Mouse (Mus musculus) urinary bladder, adult 2 months (tissue): ENCODE data around the gene Crip1. TPM values are rescaled to one million over a fixed set of nuclear protein-coding genes. Genes with fewer than 3 reads are reported as not detected.
"Not testable (repeated sequence)": the region's sequence is repeated elsewhere in the genome, so short reads cannot be mapped to it uniquely, and the experiment has no call there.

Source experiments
- DNase-seq: peaks from one replicate; pipeline ENCODE4 v3.0.0; 2022; ENCODE audit warnings: low spot score
- polyA plus RNA-seq: library from polyadenylated mRNA; depleted of rRNA; stranded (reverse); fragments of >200 nt; gene quantifications from 2 replicates; pipeline ENCODE4 v1.2.3, GENCODE M21; 2012; rRNA removed

Gene Crip1
- polyA plus RNA-seq, 1 experiment: 1,244 TPM

DNA sequence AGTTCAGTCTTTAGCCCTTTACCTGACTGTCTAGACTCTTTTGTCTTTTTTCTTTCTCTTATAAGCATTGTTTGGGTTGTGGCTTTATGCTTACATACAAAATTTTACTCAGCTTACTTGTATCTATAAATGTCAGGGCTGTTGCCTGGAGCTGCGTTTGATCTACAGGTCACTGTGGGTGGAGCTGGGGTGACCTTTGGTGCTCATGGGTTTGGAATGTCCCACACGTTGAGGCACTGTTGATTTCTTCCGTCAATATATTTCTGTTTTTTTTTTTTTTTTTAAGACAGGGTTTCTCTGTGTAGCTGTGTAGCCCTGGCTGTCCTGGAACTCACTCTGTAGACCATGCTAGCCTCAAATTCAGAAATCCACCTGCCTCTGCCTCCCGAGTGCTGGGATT lies 34.9 kb downstream of the Crip1 start:
- DNase-seq: no peak

DNA sequence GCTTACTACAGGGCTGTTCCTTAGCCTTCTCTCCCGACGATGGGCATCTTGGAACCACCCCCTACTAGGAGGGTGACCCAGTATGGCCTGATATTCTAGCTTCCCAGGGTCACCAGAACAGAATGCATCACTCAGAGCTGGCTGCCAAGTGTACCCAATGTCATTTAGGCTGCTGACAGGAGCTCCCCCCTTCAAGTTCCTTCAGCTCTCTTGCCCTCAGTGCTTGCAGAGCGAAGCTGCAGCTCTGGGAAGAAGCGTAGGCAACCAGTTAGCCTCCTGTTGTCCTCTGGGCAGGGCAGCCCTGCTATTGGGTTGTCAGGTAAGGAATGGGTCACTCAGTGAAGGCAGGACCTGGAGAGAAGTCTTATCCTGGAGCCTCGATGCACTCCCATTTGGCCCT lies 38.8 kb downstream of the Crip1 start:
- DNase-seq: no peak

DNA sequence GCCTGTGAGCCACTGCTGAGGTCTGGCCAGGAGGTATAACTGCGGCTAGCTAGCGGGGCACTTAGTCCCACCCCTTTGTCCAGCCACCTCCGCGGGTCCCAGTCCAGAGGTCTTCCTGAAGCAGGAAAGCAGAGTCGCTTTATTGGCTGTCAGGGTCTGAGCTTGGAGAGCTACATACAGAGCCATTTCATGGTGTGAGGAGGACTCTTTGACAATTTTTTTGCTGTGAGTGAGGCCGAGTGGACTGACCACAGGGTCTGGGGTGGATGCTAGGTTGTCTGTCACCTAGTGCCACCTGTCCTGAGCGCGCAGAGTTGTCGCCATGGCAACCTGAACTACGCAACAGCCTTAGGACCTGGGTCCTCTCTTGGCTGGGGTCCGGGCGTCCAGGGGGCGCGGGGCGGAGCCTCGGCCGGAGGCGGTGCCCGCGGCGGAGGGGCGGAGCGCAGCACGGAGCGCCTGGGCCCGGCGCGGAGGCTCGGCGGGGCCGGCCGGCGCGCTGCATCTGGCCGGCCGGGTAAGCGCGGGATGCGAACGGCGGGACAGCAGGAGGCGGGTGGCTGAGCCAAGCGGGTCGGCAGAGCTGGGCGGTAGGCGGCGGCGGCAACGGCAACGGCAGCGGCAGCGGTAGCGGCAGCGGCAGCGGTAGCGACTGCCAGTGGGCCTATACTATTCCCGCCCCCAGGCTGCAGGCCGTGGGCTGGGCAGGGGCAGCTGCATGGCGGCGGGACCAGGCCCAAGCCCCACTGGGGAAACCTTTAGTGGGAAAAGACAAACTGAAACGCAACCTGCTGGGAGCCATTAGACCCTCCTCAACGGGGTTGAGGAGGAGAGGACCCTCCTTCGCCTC lies 39.6 kb downstream of the Crip1 start, which contains the start of gene Tmem121:
Gene Tmem121 (plus strand): TSS at position 489 of the 850 bp plus-strand sequence.
- DNase-seq: no peak

DNA sequence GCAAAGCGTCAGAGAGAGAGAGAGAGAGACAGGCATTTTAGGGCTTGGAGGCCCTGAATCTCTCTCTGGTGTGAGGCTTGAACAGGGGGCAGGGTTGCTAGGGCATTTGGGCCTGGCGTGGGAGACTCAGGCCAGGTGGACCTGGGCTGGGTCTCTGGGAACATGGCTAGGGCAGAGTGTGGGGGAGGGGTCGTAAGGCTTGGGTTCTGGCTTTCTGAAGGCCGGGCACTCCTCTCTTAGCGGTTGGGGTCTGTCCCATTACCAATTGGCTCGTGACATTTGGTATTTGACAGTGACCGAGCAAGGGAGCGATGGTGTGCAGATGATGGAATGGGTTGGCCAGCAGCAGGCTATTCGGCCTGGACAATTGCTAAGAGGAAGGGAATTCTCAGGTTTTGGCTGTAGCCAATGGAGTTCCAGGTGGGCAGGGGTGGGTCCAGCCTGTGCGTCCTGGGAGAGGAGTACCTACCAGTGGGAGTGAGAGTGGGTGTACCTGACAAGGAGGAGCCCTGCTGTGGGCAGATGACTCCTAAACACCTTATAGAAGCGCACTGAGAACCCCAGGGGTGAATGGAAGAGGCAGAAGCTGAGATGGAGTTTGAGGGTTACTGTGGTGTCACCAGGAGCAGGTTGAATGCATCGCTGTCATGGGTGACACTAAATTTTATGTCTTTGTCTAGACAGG lies 40.4 kb downstream of the Crip1 start:
- DNase-seq: no peak

DNA sequence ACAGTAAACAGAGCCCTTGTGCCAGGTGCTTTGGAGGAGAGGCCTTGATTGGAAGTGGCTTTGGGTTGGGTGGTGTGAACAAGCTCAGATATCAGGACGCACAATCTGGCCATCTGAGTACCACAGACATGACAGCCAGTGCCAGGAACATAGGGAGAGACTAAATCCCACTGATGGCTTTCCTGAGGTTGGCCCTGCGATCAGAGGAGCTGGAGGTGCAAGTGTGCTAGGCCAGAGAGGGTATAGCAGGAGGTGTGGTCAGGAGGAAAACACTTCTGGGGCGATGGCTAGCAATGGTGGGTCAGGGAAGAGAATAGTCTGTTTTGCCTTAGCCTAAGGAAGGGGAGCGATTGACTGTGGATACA lies 40.9 kb downstream of the Crip1 start:
- DNase-seq: no peak

DNA sequence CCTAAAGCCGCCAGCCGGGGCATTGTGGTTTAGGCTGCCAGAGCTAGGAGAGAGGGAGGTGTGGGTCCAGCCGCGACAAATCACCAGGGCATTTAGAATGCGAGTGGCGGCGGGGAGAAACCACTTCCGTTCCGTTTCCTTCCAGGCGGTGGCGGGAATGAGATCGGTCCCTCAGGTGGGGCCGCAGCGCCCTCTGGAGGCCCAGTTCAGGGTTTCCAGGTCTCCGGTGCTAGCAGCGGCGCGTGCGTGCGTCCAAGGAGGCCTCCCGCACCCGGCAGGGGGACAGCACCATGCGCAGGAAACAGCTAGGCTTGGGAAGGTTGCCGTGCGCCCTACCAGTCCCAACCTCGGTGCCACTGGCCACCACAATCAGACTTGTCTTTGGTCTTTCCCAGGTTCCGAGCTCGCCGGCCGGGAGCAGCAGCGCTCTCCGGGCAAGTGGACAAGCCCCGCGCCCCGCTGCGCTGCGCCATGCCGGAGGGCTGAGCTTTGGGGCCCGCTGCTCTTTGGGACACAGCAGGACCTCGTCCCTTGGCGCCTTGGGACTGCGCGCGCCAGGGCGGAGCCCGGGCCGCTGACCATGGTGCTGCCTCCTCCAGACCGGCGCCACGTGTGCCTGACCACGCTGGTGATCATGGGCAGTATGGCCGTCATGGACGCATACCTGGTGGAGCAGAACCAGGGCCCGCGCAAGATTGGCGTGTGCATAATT lies 41.6 kb downstream of the Crip1 start:
- peak; percentile 52 for DNase-seq

DNA sequence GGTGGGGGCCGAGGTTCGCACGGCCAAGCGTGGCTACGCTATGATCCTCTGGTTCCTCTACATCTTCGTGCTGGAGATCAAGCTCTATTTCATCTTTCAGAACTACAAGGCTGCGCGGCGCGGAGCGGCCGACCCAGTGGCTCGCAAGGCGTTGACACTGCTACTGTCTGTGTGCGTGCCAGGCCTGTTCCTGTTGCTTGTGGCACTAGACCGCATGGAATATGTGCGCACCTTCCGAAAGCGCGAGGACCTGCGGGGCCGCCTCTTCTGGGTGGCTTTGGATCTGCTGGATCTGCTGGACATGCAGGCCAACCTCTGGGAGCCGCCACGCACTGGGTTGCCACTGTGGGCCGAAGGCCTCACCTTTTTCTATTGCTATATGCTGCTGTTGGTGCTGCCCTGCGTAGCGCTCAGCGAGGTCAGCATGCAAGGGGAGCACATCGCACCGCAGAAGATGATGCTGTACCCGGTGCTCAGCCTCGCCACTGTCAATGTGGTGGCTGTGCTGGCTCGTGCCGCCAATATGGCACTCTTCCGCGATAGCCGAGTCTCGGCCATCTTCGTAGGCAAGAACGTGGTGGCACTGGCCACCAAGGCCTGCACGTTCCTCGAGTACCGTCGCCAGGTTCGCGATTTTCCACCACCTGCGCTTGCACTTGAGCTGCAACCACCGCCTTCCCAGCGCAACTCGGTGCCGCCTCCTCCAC lies 42.4 kb downstream of the Crip1 start:
- DNase-seq: no peak

DNA sequence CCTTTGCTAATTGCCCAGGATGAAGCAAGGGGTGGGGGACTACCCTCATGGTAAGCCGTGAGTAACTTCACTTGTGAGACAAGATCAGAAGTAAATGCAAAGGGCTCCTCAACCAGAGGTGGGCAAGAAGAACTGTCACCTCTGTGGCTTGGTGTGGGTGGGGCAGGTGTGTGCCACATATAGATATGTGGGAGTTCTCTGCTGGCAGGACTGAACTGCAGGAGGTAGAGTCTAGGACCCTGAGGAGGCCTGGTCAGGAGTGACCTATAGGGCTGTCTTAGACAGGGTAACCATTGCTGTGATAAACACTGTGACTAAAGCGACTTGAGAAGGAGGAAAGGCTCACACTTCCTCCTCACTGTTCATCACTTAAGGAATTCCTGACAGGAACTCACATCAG lies 47.3 kb downstream of the Crip1 start:
- DNase-seq: no peak

DNA sequence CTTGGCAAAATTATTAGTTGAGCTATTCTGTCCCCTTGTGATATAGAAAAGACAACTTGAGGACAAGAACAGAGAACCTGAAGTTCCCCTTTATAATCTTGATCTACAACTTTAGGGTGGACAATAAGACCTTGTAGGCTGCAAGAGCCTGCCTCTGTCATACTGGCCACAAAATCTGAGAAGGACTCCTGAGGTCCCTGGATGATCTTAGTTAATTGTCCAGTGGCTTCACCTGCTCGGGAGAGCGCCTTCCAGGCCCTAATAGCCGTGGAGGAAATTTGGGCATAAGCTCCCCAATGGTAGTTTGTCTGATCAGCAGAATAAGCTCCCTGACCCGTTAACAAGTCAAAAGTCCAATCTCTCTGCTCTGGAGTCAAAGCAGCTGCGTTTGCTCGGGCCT lies 53.0 kb downstream of the Crip1 start:
- not testable (repeated sequence) for DNase-seq

DNA sequence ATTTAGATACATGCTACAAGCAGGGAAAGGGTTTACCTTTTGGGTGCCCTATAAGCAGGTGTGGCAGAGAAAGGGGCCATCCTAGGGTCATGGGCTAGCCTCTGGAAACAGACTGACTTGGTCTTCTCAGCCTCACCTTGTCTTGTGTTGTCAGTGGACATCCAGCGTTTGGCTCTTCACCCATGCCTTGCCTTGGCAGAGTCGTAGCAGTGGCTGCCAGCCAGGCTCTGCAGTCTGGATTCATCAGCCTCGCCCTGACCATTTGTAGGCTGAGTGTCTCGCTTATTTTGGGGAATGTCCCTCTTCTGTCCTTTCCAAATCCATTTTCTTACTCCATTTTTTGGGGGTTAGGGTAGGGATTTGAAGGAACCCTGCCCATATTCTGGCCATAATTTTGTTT lies 55.2 kb downstream of the Crip1 start:
- no peak for DNase-seq

DNA sequence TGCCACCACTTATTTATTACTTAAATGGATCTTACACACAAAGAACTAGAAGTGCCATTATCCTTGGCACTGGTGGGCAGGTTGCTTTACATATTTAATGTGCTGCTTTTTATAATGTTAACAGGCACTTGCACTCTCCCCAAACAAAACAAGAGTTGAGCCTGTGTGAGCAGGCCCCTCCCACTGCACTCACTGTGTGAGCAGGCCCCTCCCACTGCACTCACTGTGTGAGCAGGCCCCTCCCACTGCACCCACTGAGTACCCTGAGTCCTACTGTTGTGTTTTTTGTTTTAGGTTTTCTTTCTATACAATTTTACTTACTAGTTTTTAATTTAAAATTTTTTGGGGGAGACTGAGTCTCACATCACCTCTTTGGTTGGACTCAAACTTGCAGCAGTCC lies 55.9 kb downstream of the Crip1 start:
- DNase-seq: no peak

Other genes starting within 250 kb of the Crip1 start
- gene Jag2, start 216.5 kb upstream of the Crip1 start, polyA plus RNA-seq: 42.7 and 62.7 TPM in 2 replicates
- 42.4 and 54.6 TPM in 2 replicates for gene Nudt14, start 204.2 kb upstream of the Crip1 start, polyA plus RNA-seq
- 23.9 and 26.8 TPM in 2 replicates for gene Btbd6, start 169.8 kb upstream of the Crip1 start, polyA plus RNA-seq
- 69.1 and 82.7 TPM in 2 replicates for gene Brf1, start 145.6 kb upstream of the Crip1 start, polyA plus RNA-seq
- 38.9 and 40.9 TPM in 2 replicates for gene Pacs2, start 131.8 kb upstream of the Crip1 start, polyA plus RNA-seq
- not detected in 2 replicates for gene Tex22, start 71.8 kb upstream of the Crip1 start, polyA plus RNA-seq
- gene Mta1, start 48.0 kb upstream of the Crip1 start, polyA plus RNA-seq: 43.1 and 55.5 TPM in 2 replicates
- gene Crip2, start 6.1 kb upstream of the Crip1 start, polyA plus RNA-seq: 303 and 339 TPM in 2 replicates
- gene Tedc1, start 10.1 kb downstream of the Crip1 start, polyA plus RNA-seq: 1.3 TPM in 2 replicates
- gene Tmem121, start 39.6 kb downstream of the Crip1 start, polyA plus RNA-seq: 0.69 and 0.98 TPM in 2 replicates